Mouse (Mus musculus) ES-E14 (cell line): ENCODE results near the gene Tmco4. TPM values are rescaled to one million over a fixed set of nuclear protein-coding genes. Genes with fewer than 3 reads are reported as not detected.

Experiments used
- DNase-seq: peaks from one replicate; pipeline ENCODE4 v3.0.0-alpha.2; 2013; ENCODE audit warnings: low read depth, low spot score
- H3K27ac ChIP-seq: 2 replicates; pipeline ENCODE4 v1.5.1; 2012; ENCODE audit warnings: low read depth, mild to moderate bottlenecking, low read length, moderate library complexity, mixed read lengths; ENCODE audit not compliant: poor library complexity, insufficient read depth, severe bottlenecking
- H3K36me3 ChIP-seq: 2 replicates; pipeline ENCODE4 v1.6.1; 2012; ENCODE audit warnings: mild to moderate bottlenecking, low read length, moderate library complexity, mixed read lengths; ENCODE audit not compliant: control insufficient read depth, poor library complexity, insufficient read depth, severe bottlenecking
- H3K4me1 ChIP-seq, 2 experiments: fragments of 150-350 bp in 1 of 2; sonication (generic) in 1 of 2; 2 replicates each; pipeline ENCODE4 v1.6.1; 2012; ENCODE audit warnings: low read length in 2 of 2, mild to moderate bottlenecking in 1 of 2, mixed read lengths in 1 of 2; ENCODE audit not compliant: control insufficient read depth in 2 of 2, insufficient read depth in 2 of 2, poor library complexity in 1 of 2
- H3K4me3 ChIP-seq, 2 experiments: fragments of 150-350 bp in 1 of 2; sonication (generic) in 1 of 2; 2 replicates each; pipeline ENCODE4 v1.5.1; 2012; ENCODE audit warnings: low read length in 2 of 2, low read depth in 1 of 2, mild to moderate bottlenecking in 1 of 2, mixed read lengths in 1 of 2; ENCODE audit not compliant: insufficient read depth in 1 of 2, poor library complexity in 1 of 2, severe bottlenecking in 1 of 2
- H3K9ac ChIP-seq: 2 replicates; pipeline ENCODE4 v1.6.1; 2012; ENCODE audit warnings: low read depth, mild to moderate bottlenecking, low read length, mixed read lengths; ENCODE audit not compliant: poor library complexity, insufficient read depth, severe bottlenecking
- H3K9me3 ChIP-seq: fragments of 150-350 bp; sonication (generic); 2 replicates; pipeline ENCODE4 v1.6.1; 2012; ENCODE audit warnings: low read depth, mild to moderate bottlenecking, low read length; ENCODE audit not compliant: control insufficient read depth, insufficient read depth
- CHD2 ChIP-seq: IDR thresholded peaks from 2 replicates; pipeline ENCODE4 v1.6.1; 2014; ENCODE audit warnings: mild to moderate bottlenecking, low read depth, low read length, inconsistent platforms
- HCFC1 ChIP-seq: IDR thresholded peaks from 2 replicates; pipeline ENCODE4 v1.6.1; 2012; ENCODE audit warnings: low read length, inconsistent platforms, borderline replicate concordance; ENCODE audit not compliant: insufficient read depth
- MAFK ChIP-seq: IDR thresholded peaks from 2 replicates; pipeline ENCODE4 v1.6.1; 2014; ENCODE audit warnings: mild to moderate bottlenecking, low read depth, low read length, inconsistent platforms; ENCODE audit not compliant: insufficient read depth
- ZC3H11A ChIP-seq: IDR thresholded peaks from 2 replicates; pipeline ENCODE4 v1.6.1; 2012; ENCODE audit warnings: low read depth, mild to moderate bottlenecking, inconsistent platforms, low read length, borderline replicate concordance
- ZNF384 ChIP-seq: IDR thresholded peaks from 2 replicates; pipeline ENCODE4 v1.6.1; 2012; ENCODE audit warnings: low read depth, low read length, inconsistent platforms
- in situ Hi-C, 2 experiments: fragments of 600-800 bp; cut with MboI; formaldehyde crosslinking; loops; one replicate each; pipeline ENCODE4 v1.15.1; 2025; ENCODE audit warnings: low sequenced_read_pairs in 2 of 2, inconsistent platforms in 1 of 2; ENCODE audit not compliant: unreplicated experiment in 2 of 2
- total RNA-seq: library from RNA; depleted of rRNA; stranded (reverse); fragments of 300-350 nt; gene quantifications from 2 replicates; pipeline ENCODE4 v1.2.3, GENCODE M21; 2012

Tmco4 gene
- total RNA-seq, 1 experiment: 4.7 TPM

DNA sequence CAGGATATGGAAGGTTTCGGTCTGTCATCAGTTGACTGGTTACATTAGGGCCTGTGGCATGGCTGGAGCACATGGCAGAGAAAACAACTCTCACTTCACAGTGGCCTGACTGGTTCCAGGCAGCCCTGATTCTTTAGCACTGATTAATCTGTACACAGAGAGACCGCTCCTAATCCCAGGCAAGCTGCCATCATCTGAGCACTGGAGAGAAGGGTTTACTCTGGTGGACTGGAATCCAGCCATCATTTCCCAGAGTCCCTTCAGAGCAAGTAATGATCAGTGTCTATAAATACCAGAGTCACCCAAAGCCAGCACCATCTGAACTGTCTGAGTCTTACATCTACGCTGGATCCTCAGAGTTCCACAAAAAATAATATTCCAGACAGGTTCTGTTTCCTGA lies 63.1 kb downstream of the Tmco4 start:
- H3K36me3 ChIP-seq: peaks cover 2% of the 10 kb centered on the region; the same call in 1 of the 2 replicates
- no peak overlapping the region for H3K9ac ChIP-seq
- in situ Hi-C loops: no loop called here
- no peak for DNase-seq
- TF ChIP-seq MAFK: no peak
- peaks cover 0 to 7% of the 10 kb centered on the region in 2 experiments; a peak in 1 of 4 replicates for H3K4me1 ChIP-seq
- H3K4me3 ChIP-seq: no peak overlapping the region
- no peak overlapping the region for H3K27ac ChIP-seq
- H3K9me3 ChIP-seq: no peaks in the 10 kb centered on the region

- TF ChIP-seq ZNF384 (no peak), HCFC1 (no peak), ZC3H11A (no peak), MAFK (no peak), CHD2 (no peak)
- no peak for DNase-seq
- Histone ChIP-seq H3K4me3 (no peak overlapping the region), H3K9me3 (no peaks in the 10 kb centered on the region), H3K9ac (no peak overlapping the region), H3K27ac (no peak overlapping the region), H3K36me3 (peaks cover 2% of the 10 kb centered on the region; the same call in 1 of the 2 replicates), H3K4me1 (peaks cover 0 to 2% of the 10 kb centered on the region in 2 experiments; a peak in 1 of 4 replicates)
- in situ Hi-C loops: no loop called here
These were observed 65.3 kb downstream of the Tmco4 start for GRCm38 (mm10) chr4:139037795-139038607.

- no peak overlapping the region for H3K4me3 ChIP-seq
- H3K4me1 ChIP-seq: peaks cover 0 to 2% of the 10 kb centered on the region in 2 experiments; a peak in 1 of 4 replicates
- H3K9ac ChIP-seq: no peak overlapping the region
- no peak for TF ChIP-seq ZC3H11A
- in situ Hi-C loops: no loop called here
- no peak overlapping the region for H3K27ac ChIP-seq
- no peaks in the 10 kb centered on the region; the same call in 1 of the 2 replicates for H3K36me3 ChIP-seq
- no peaks in the 10 kb centered on the region for H3K9me3 ChIP-seq
- no peak for DNase-seq
These were observed 67.6 kb downstream of the Tmco4 start for GRCm38 (mm10) chr4:139040084-139040839.

GRCm38 (mm10) chr4:139042611-139043010 lies 69.9 kb downstream of the Tmco4 start:
- in situ Hi-C loops: no loop called here
- H3K4me1 ChIP-seq: peaks cover 0 to 2% of the 10 kb centered on the region in 2 experiments; a peak in 1 of 4 replicates
- DNase-seq: no peak
- no peak overlapping the region for H3K9ac ChIP-seq
- no peak overlapping the region for H3K4me3 ChIP-seq
- no peak overlapping the region for H3K27ac ChIP-seq
- no peaks in the 10 kb centered on the region for H3K9me3 ChIP-seq
- no peak for TF ChIP-seq ZNF384
- no peak for TF ChIP-seq CHD2
- TF ChIP-seq ZC3H11A: no peak
- TF ChIP-seq HCFC1: no peak
- no peak for TF ChIP-seq MAFK
- H3K36me3 ChIP-seq: no peaks in the 10 kb centered on the region

DNA sequence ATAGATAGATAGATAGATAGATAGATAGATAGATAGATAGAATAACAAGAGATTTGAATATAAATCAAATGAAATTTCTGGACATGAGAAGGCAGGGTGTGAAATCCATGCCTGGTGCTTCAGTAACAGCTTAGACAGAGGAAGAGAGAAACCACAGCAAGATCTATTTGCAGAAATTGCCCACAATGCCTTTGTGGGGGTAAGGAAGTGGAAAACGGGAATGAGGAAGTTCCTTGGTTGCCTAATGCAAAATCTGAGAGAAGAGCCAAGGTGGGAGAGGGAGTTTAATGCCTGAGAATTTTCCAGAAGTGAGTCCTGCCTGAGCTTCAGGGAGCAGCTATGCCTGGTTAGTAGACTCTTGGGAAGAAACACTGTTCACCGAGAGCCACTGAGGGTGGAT lies 70.9 kb downstream of the Tmco4 start:
- in situ Hi-C loops: no loop called here
- H3K4me1 ChIP-seq: peaks cover 0 to 2% of the 10 kb centered on the region in 2 experiments; a peak in 1 of 4 replicates
- H3K4me3 ChIP-seq: no peak overlapping the region
- TF ChIP-seq ZNF384: no peak
- TF ChIP-seq CHD2: no peak
- TF ChIP-seq MAFK: no peak
- TF ChIP-seq HCFC1: no peak
- TF ChIP-seq ZC3H11A: no peak
- no peak for DNase-seq
- no peak overlapping the region for H3K27ac ChIP-seq
- H3K36me3 ChIP-seq: no peaks in the 10 kb centered on the region
- H3K9ac ChIP-seq: no peak overlapping the region
- H3K9me3 ChIP-seq: no peaks in the 10 kb centered on the region
